Mouse (Mus musculus): ENCODE measurements around the gene Atm. TPM values are rescaled to one million over a fixed set of nuclear protein-coding genes. Genes with fewer than 3 reads are reported as not detected.

The Atm gene
- 10 to 100 TPM; 15.9 to 16.9 TPM for total RNA-seq (2021)
- long read RNA-seq, experiment 1, partial matches to known transcripts = 3 of 3 reads
- long read RNA-seq, experiment 1, other reads (novel, unspliced or antisense) = 0 of 3 reads
- long read RNA-seq, experiment 2 = 0 reads

DNA sequence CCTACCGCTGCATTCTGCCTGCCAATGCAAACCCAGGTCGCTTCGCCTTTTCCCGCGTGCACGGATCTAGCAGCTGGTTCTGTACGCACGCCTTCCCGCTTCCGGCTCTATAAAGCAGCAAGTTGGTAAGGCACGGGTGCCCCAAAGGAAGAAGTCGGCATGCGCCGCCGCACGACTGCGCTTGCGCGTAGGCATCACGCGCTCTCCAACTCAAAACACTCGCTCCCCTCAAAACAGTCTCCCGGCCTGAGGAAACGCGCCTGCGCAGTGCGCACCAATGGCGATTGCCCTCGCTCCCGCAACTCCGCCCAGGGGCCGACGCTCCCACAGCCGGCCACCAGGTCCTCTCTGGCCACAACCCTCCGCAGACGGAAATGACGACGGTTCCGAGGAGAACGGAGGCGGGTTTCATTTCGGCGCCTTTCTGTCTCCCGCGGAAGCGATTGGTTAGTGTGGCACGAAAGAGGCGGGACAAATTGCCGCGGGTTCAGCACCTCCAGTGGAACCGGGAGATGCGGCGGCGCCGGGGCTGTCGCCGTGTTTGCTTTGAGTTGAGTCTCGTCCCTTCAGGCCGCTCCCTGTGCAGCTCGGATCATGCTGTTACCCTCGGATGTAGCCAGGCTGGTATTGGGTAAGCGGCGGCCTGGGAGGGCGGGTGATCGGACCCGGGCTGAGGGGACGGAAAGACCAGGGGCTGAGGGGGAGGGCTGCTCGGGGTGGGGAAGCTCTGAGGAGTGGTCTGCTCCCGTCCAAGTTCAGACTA lies at the start of gene Atm, which contains the start of gene Npat:
Atm (minus strand) TSS at position 183 of the 763 bp plus-strand sequence.
Npat (plus strand) TSS at position 490 of the 763 bp plus-strand sequence.
- peak; percentile 100 for DNase-seq

DNA sequence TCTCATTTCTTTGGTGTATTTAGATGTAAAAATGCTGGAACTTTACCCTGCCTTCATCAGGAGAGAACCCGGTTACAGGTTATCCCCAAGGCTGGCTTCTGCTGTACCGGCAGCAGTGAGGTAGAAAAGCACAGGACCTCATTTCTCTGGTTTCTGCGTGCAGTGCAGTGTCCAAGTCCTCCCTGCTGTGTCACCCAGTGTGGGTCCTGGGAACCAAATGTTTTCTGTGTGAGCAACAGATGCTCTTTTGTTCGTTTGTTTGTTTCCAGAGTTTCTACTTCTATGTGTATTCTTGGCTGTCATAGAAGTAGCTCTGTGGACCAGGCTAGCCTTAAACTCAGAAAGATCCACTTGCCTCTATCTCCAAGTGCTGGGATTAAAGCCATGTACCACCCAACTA lies 45.3 kb upstream of the Atm start:
- no peak for DNase-seq

GRCm38 (mm10) chr9:53575721-53576120 lies 39.2 kb upstream of the Atm start:
- DNase-seq = no peak

GRCm38 (mm10) chr9:53572516-53573307 lies 36.2 kb upstream of the Atm start:
- no peak for DNase-seq

DNA sequence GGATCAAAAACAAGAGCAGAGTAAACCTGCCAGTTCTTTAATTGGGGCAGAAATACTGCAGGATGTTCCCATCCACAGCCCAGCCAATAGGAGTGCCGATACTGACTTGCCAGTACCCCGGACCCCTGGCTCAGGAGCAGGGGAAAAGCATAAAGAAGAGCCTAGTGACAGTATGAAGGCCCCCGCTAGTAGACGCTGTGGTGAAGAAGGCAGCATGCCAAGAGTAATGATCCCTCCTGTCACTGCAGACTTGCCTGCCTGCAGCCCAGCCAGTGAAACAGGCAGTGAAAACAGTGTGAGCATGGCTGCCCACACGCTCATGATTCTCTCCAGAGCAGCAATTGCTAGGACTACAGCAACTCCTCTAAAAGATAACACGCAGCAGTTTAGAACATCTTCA lies 34.1 kb upstream of the Atm start:
- peak; percentile 10 to 12 for DNase-seq

- DNase-seq = no peak
Measured at GRCm38 (mm10) chr9:53537336-53537965, 911 bp upstream of the Atm start.

GRCm38 (mm10) chr9:53535416-53536320 lies 872 bp downstream of the Atm start:
- peak in 1 of 2 experiments; percentile 18 for DNase-seq

- DNase-seq = no peak
Measured at GRCm38 (mm10) chr9:53517373-53518009, 19.0 kb downstream of the Atm start.

DNA sequence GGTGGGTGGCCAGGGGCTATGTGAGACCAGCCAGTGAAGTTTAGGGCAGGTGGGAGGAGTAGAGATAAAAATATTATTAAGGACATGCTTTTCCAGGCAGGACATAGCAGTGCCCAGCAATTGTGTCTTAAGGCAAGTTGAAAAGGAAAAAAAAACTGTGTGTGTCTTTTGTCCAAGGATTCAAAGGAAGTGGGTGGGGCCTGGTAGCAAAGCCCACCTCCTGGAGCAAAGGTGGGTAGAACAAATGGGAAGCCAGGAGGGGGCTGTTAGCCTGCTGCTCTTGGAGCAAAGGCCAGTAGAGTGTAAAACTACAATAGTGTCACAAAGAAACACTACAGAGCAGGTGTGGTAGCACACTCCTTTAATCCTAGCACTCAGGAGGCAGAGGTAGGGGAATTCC lies 22.4 kb downstream of the Atm start:
- DNase-seq = no peak

DNA sequence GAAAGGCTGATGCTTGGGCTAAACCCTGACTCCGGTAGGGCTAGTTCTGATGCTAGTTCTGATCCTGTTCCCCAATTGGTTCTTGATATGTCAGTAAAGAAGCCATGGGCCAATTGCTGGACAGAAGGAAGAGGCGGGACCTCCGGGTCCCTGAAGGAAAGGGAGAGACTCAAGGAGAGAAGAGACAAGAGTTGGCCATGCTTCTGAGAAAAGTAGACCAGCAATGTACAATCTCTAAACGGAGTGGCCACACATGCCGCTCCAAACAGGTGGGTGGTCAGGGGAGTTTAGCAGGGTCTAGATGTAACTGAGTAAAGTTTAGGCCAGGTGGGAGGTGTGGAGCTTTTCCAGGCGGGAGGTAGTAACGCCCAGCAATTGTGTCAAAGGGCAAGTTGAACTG lies 28.5 kb downstream of the Atm start:
- peak in 1 of 2 experiments; percentile 13 for DNase-seq

- no peak for DNase-seq
Measured at GRCm38 (mm10) chr9:53485886-53486285, 50.7 kb downstream of the Atm start.

GRCm38 (mm10) chr9:53472806-53473518 lies 63.6 kb downstream of the Atm start:
- no peak for DNase-seq

DNA sequence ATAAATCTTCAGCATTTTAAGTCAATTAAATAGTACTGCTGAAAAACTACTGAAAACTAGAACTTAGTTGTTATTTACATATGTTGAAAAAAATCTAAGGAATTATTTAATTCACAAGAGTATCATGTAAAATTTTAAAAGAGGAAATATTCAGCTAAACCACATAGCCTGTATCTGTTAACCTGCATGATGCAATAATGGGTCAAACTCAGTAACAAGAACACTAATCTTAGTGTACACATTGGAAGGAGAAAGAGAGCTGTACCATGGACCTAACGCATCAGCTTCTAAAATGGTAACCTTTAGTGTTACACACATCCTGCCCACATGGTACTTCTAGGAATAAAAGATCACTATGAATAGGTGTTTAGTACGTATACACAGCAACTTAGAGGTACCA lies 84.5 kb downstream of the Atm start:
- DNase-seq = no peak

GRCm38 (mm10) chr9:53450609-53451008 lies 85.9 kb downstream of the Atm start:
- DNase-seq = no peak

- no peak for DNase-seq
Measured at GRCm38 (mm10) chr9:53435830-53436570, 100.5 kb downstream of the Atm start.

DNA sequence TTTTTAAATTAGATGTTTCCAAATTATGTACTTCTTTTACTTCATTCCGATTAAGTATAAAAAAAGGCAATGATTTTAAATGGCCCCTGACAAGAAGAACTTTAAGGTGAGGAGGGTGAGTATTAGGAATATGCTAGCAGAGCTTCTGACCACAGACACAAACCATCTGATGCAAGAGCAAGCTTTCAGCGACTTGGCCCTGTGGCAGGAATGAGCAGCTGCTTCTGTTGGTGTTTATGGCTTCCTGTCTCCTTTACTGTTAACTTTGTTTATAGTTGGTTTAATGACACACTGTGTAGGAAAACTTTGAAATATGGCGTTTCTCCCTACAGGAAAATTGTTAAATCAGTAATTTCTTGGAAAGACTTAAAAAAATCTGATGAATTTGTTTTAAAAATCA lies 108.9 kb downstream of the Atm start:
- no peak for DNase-seq

GRCm38 (mm10) chr9:53426726-53427125 lies 109.8 kb downstream of the Atm start:
- no peak for DNase-seq

GRCm38 (mm10) chr9:53422133-53422896 lies 114.2 kb downstream of the Atm start:
- no peak for DNase-seq

- no peak for DNase-seq
Measured at GRCm38 (mm10) chr9:53409427-53409826, 127.1 kb downstream of the Atm start.

Data from adrenal gland, postnatal 36 days (tissue).